Comparison of ENCODE assay signal across 20 mouse cellular contexts in genomic region chr16:89860708-89861107, GRCm38 (mm10).
DNase-seq lines count a peak whose midpoint lies in the region; ATAC-seq and TF ChIP-seq lines count a peak whose summit lies in the region.
"Had no signal": no experiment of that assay in that cellular context is flagged by ENCODE, and none has a peak within 500 bp of the region (broad histone marks: within the 10 kb centered on the region; RNA-seq: fewer than 3 reads in every experiment).

No protein-coding gene starts in this region.

- H3K36me3 ChIP-seq in forebrain, embryonic 15.5 days: peaks cover 2% of the 10 kb centered on the region; the same call in 1 of the 2 replicates
- peaks cover 7% of the 10 kb centered on the region; the same call in 1 of the 2 replicates for H3K36me3 ChIP-seq in forebrain, embryonic 12.5 days (replicated peaks)
- H3K36me3 ChIP-seq in lung, embryonic 14.5 days (ENCODE audit: insufficient read depth): no peaks in the 10 kb centered on the region
- 0 out of 2 replicates have a peak, but pooled peaks cover 11% of the 10 kb centered on the region for H3K36me3 ChIP-seq in embryonic facial prominence, embryonic 14.5 days (ENCODE audit: control insufficient read depth, insufficient read depth, low read length)
- peaks cover 33% of the 10 kb centered on the region for H3K36me3 ChIP-seq in limb, embryonic 14.5 days (ENCODE audit: control insufficient read depth, insufficient read depth, low read length)
- H3K36me3 ChIP-seq: lung, embryonic 15.5 days had no signal

- peaks cover 9% of the 10 kb centered on the region for H3K4me1 ChIP-seq in forebrain, embryonic 15.5 days
- H3K4me1 ChIP-seq in forebrain, embryonic 12.5 days: peaks cover 22% of the 10 kb centered on the region
- H3K4me1 ChIP-seq in lung, embryonic 14.5 days (ENCODE audit: insufficient read depth): no peaks in the 10 kb centered on the region
- peaks cover 9% of the 10 kb centered on the region; the same call in 1 of the 2 replicates for H3K4me1 ChIP-seq in embryonic facial prominence, embryonic 14.5 days (ENCODE audit: control insufficient read depth, insufficient read depth, low read length)
- H3K4me1 ChIP-seq in limb, embryonic 14.5 days (ENCODE audit: control insufficient read depth, insufficient read depth, low read length): 0 out of 2 replicates have a peak, but pooled peaks cover 7% of the 10 kb centered on the region

- WGBS in forebrain, embryonic 15.5 days: 37% methylated on average over 6 of the region's 6 CpGs
- 70% methylated on average over 6 of the region's 6 CpGs for WGBS in forebrain, embryonic 12.5 days
- 38% methylated on average over 6 of the region's 6 CpGs for WGBS in lung, embryonic 14.5 days
- WGBS in embryonic facial prominence, embryonic 14.5 days: 32% methylated on average over 6 of the region's 6 CpGs
- 47% methylated on average over 6 of the region's 6 CpGs for WGBS in limb, embryonic 14.5 days

- H3K4me2 ChIP-seq in forebrain, embryonic 15.5 days (replicated peaks): no peak overlapping the region
- H3K4me2 ChIP-seq in forebrain, embryonic 12.5 days: no peak overlapping the region
- no peak overlapping the region for H3K4me2 ChIP-seq in lung, embryonic 14.5 days
- no peak overlapping the region for H3K4me2 ChIP-seq in embryonic facial prominence, embryonic 14.5 days (ENCODE audit: low read depth, low read length)
- no peak overlapping the region for H3K4me2 ChIP-seq in limb, embryonic 14.5 days (replicated peaks; ENCODE audit: low read depth, low read length, severe bottlenecking)
- H3K4me2 ChIP-seq: heart, embryonic 11.5 days; limb, embryonic 12.5 days; lung, embryonic 15.5 days; midbrain, embryonic 11.5 days had no signal

- peak; percentile 63 for DNase-seq in lung, embryonic 14.5 days
- DNase-seq in lung, postnatal 4 days: no peak
- DNase-seq in embryonic facial prominence, embryonic 14.5 days (ENCODE audit: low spot score): peak; percentile 38
- no peak for DNase-seq in limb, embryonic 14.5 days (ENCODE audit: low spot score)
- DNase-seq in thymus, postnatal 14 days: no peak
- DNase-seq: adrenal gland, postnatal 36 days; cerebellum, adult 11-12 months; gastrocnemius, postnatal 10 days; heart, adult 11 months; kidney, postnatal 36 days; layer of hippocampus, postnatal 36 days; thymus, postnatal 36 days had no signal

- no peak for TF ChIP-seq POLR2A in limb, embryonic 14.5 days (IDR thresholded peaks at IDR 0.05; ENCODE audit: borderline replicate concordance, extremely low read depth, insufficient read depth, insufficient read length)

- no peaks in the 10 kb centered on the region for H3K27me3 ChIP-seq in forebrain, embryonic 15.5 days
- no peaks in the 10 kb centered on the region for H3K27me3 ChIP-seq in forebrain, embryonic 12.5 days
- H3K27me3 ChIP-seq in lung, embryonic 14.5 days (ENCODE audit: insufficient read depth, low read length): no peaks in the 10 kb centered on the region
- no peaks in the 10 kb centered on the region for H3K27me3 ChIP-seq in embryonic facial prominence, embryonic 14.5 days (replicated peaks; ENCODE audit: control insufficient read depth, insufficient read depth, low read length)
- H3K27me3 ChIP-seq in limb, embryonic 14.5 days (ENCODE audit: control insufficient read depth, insufficient read depth, low read length): no peaks in the 10 kb centered on the region
- H3K27me3 ChIP-seq: limb, embryonic 12.5 days; lung, embryonic 15.5 days had no signal

- TF ChIP-seq CTCF in lung, embryonic 14.5 days (IDR thresholded peaks at IDR 0.05; ENCODE audit: low read depth): no peak

- no peaks in the 10 kb centered on the region for H3K9me3 ChIP-seq in forebrain, embryonic 15.5 days
- H3K9me3 ChIP-seq in forebrain, embryonic 12.5 days: no peaks in the 10 kb centered on the region
- no peaks in the 10 kb centered on the region for H3K9me3 ChIP-seq in lung, embryonic 14.5 days (ENCODE audit: low read depth, low read length)
- no peaks in the 10 kb centered on the region for H3K9me3 ChIP-seq in embryonic facial prominence, embryonic 14.5 days (ENCODE audit: control insufficient read depth, low read length)
- no peaks in the 10 kb centered on the region for H3K9me3 ChIP-seq in limb, embryonic 14.5 days (ENCODE audit: control insufficient read depth, low read length)
- H3K9me3 ChIP-seq: limb, embryonic 12.5 days; lung, embryonic 15.5 days had no signal

- H3K4me3 ChIP-seq in forebrain, embryonic 15.5 days: no peak overlapping the region
- H3K4me3 ChIP-seq in forebrain, embryonic 12.5 days (replicated peaks): no peak overlapping the region
- H3K4me3 ChIP-seq in lung, embryonic 14.5 days (ENCODE audit: low read depth, low read length): no peak overlapping the region
- H3K4me3 ChIP-seq in embryonic facial prominence, embryonic 14.5 days (ENCODE audit: low read depth, low read length): no peak overlapping the region
- H3K4me3 ChIP-seq in limb, embryonic 14.5 days (replicated peaks; ENCODE audit: low read length): no peak overlapping the region
- H3K4me3 ChIP-seq: limb, embryonic 12.5 days; lung, embryonic 15.5 days had no signal

- no peak overlapping the region for H3K27ac ChIP-seq in forebrain, embryonic 15.5 days (replicated peaks)
- H3K27ac ChIP-seq in forebrain, embryonic 12.5 days: no peak overlapping the region
- H3K27ac ChIP-seq in lung, embryonic 14.5 days (ENCODE audit: low read depth): no peak overlapping the region
- no peak overlapping the region; the same call in 1 of the 2 replicates for H3K27ac ChIP-seq in embryonic facial prominence, embryonic 14.5 days (replicated peaks; ENCODE audit: low read depth, low read length)
- no peak overlapping the region for H3K27ac ChIP-seq in limb, embryonic 14.5 days (replicated peaks; ENCODE audit: low read depth, low read length)
- H3K27ac ChIP-seq: limb, embryonic 12.5 days; liver, embryonic 14.5 days; lung, embryonic 15.5 days had no signal

- no peak overlapping the region for H3K9ac ChIP-seq in forebrain, embryonic 15.5 days (replicated peaks)
- no peak overlapping the region for H3K9ac ChIP-seq in forebrain, embryonic 12.5 days
- H3K9ac ChIP-seq in lung, embryonic 14.5 days: no peak overlapping the region
- H3K9ac ChIP-seq in embryonic facial prominence, embryonic 14.5 days (ENCODE audit: low read depth, low read length): no peak overlapping the region
- H3K9ac ChIP-seq in limb, embryonic 14.5 days (ENCODE audit: low read depth, low read length, severe bottlenecking): no peak overlapping the region
- H3K9ac ChIP-seq: limb, embryonic 12.5 days; liver, embryonic 14.5 days; lung, embryonic 15.5 days had no signal

- peak; percentile 55; the same call in 1 of the 2 replicates for ATAC-seq in forebrain, embryonic 15.5 days (replicated peaks)
- no peak for ATAC-seq in forebrain, embryonic 12.5 days (ENCODE audit: low FRiP score)
- no peak for ATAC-seq in lung, embryonic 14.5 days (ENCODE audit: insufficient read depth)
- ATAC-seq in embryonic facial prominence, embryonic 14.5 days (ENCODE audit: low read depth): no peak
- ATAC-seq in limb, embryonic 14.5 days (ENCODE audit: low FRiP score, low read depth): 0 out of 2 replicates have a peak, but pooled peaks have one; percentile 34
- no peak for ATAC-seq in activated CD4-positive, CD25-positive, alpha-beta regulatory T cell, adult 4 months

Comparison
In these comparisons a context has a peak if more than half of its experiments do, and no peak if none do; other contexts are left out.
1. ATAC-seq: peak in forebrain, embryonic 15.5 days (single experiment) and limb, embryonic 14.5 days (single experiment); none in forebrain, embryonic 12.5 days (single experiment), lung, embryonic 14.5 days (single experiment), embryonic facial prominence, embryonic 14.5 days (single experiment) and activated CD4-positive, CD25-positive, alpha-beta regulatory T cell, adult 4 months (single experiment).
2. DNase-seq: peak in lung, embryonic 14.5 days (single experiment) and embryonic facial prominence, embryonic 14.5 days (single experiment); none in lung, postnatal 4 days (0 of 2), limb, embryonic 14.5 days (single experiment) and thymus, postnatal 14 days (single experiment).